ENCODE assay signal across 19 mouse cellular contexts in genomic region chrX:48466174-48466573, GRCm38 (mm10).
"Had no signal": no experiment of that assay in that cellular context is flagged by ENCODE, and none has a peak within 500 bp of the region (broad histone marks: within the 10 kb centered on the region; RNA-seq: fewer than 3 reads in every experiment).

No protein-coding gene starts in this region.

- DNase-seq: kidney, adult 9 months; kidney, postnatal 14 days; kidney, postnatal 4 days; layer of hippocampus, adult 9-11 months; liver; lung, adult 18-20 months; lung, postnatal 10 days; lung, postnatal 36 days; thymus, postnatal 36 days had no signal

- H3K9me3 ChIP-seq: limb, embryonic 10.5 days; limb, embryonic 13.5 days; liver, embryonic 12.5 days; liver, embryonic 15.5 days; lung, embryonic 15.5 days; midbrain, embryonic 13.5 days had no signal

- H3K4me3 ChIP-seq: layer of hippocampus, adult 2 months; limb, embryonic 10.5 days; limb, embryonic 13.5 days; liver, embryonic 12.5 days; liver, embryonic 15.5 days; lung, embryonic 15.5 days; megakaryocyte, embryonic 14.5 days; midbrain, embryonic 10.5 days; midbrain, embryonic 13.5 days; myocyte had no signal

- H3K27me3 ChIP-seq: limb, embryonic 13.5 days; liver, embryonic 15.5 days; lung, embryonic 15.5 days; midbrain, embryonic 13.5 days had no signal

- H3K4me1 ChIP-seq: midbrain, embryonic 13.5 days had no signal

- H3K36me3 ChIP-seq: limb, embryonic 10.5 days; limb, embryonic 13.5 days; liver, embryonic 12.5 days; liver, embryonic 15.5 days; lung, embryonic 15.5 days; midbrain, embryonic 10.5 days; midbrain, embryonic 13.5 days had no signal

- H3K27ac ChIP-seq: layer of hippocampus, adult 2 months; limb, embryonic 10.5 days; limb, embryonic 13.5 days; liver, embryonic 12.5 days; liver, embryonic 15.5 days; lung, embryonic 15.5 days; midbrain, embryonic 10.5 days; midbrain, embryonic 13.5 days had no signal
